In genomic region chr2:60903535-60903934, GRCm38 (mm10) we compare ENCODE assay signal across 15 mouse cellular contexts. TPM values are rescaled to one million over a fixed set of nuclear protein-coding genes. Genes with fewer than 3 reads are reported as not detected.
DNase-seq lines count a peak whose midpoint lies in the region; ATAC-seq lines count a peak whose summit lies in the region.
"Had no signal": no experiment of that assay in that cellular context is flagged by ENCODE, and none has a peak within 500 bp of the region (broad histone marks: within the 10 kb centered on the region; RNA-seq: fewer than 3 reads in every experiment).

No protein-coding gene starts in this region.

- no peaks in the 10 kb centered on the region for H3K9me3 ChIP-seq in embryonic facial prominence, embryonic 11.5 days (replicated peaks; ENCODE audit: control insufficient read depth, low read length)
- H3K9me3 ChIP-seq in embryonic facial prominence, embryonic 10.5 days = no peaks in the 10 kb centered on the region
- H3K9me3 ChIP-seq in liver, embryonic 13.5 days (replicated peaks) = no peaks in the 10 kb centered on the region
- no peaks in the 10 kb centered on the region for H3K9me3 ChIP-seq in neural tube, embryonic 15.5 days (replicated peaks)
- H3K9me3 ChIP-seq: forebrain, embryonic 10.5 days; kidney, embryonic 15.5 days had no signal

- H3K27ac ChIP-seq in embryonic facial prominence, embryonic 11.5 days (replicated peaks; ENCODE audit: low read depth, low read length) = no peak overlapping the region
- no peak overlapping the region for H3K27ac ChIP-seq in embryonic facial prominence, embryonic 10.5 days (replicated peaks)
- no peak overlapping the region for H3K27ac ChIP-seq in liver, embryonic 13.5 days
- H3K27ac ChIP-seq in neural tube, embryonic 15.5 days (replicated peaks) = no peak overlapping the region
- H3K27ac ChIP-seq: forebrain, embryonic 10.5 days; hindbrain, embryonic 14.5 days; stomach, postnatal 0 days had no signal

- no peak overlapping the region for H3K4me3 ChIP-seq in embryonic facial prominence, embryonic 11.5 days (ENCODE audit: low read depth, low read length)
- no peak overlapping the region for H3K4me3 ChIP-seq in embryonic facial prominence, embryonic 10.5 days
- no peak overlapping the region for H3K4me3 ChIP-seq in liver, embryonic 13.5 days (replicated peaks)
- H3K4me3 ChIP-seq in neural tube, embryonic 15.5 days (replicated peaks) = no peak overlapping the region
- H3K4me3 ChIP-seq: forebrain, embryonic 10.5 days; kidney, embryonic 15.5 days had no signal

- H3K4me1 ChIP-seq in embryonic facial prominence, embryonic 11.5 days (ENCODE audit: control insufficient read depth, insufficient read depth, low read length) = no peaks in the 10 kb centered on the region; the same call in 1 of the 2 replicates
- peaks cover 18% of the 10 kb centered on the region for H3K4me1 ChIP-seq in embryonic facial prominence, embryonic 10.5 days
- peaks cover 17% of the 10 kb centered on the region; the same call in 1 of the 2 replicates for H3K4me1 ChIP-seq in liver, embryonic 13.5 days (replicated peaks)
- H3K4me1 ChIP-seq in neural tube, embryonic 15.5 days = no peaks in the 10 kb centered on the region

- no peak overlapping the region for H3K9ac ChIP-seq in embryonic facial prominence, embryonic 11.5 days (replicated peaks; ENCODE audit: low read length)
- H3K9ac ChIP-seq in liver, embryonic 13.5 days = no peak overlapping the region
- no peak overlapping the region for H3K9ac ChIP-seq in neural tube, embryonic 15.5 days (replicated peaks)
- H3K9ac ChIP-seq: hindbrain, embryonic 14.5 days; kidney, embryonic 15.5 days had no signal

- no peaks in the 10 kb centered on the region for H3K27me3 ChIP-seq in embryonic facial prominence, embryonic 11.5 days (ENCODE audit: control insufficient read depth, insufficient read depth, low read length)
- H3K27me3 ChIP-seq in embryonic facial prominence, embryonic 10.5 days (replicated peaks; ENCODE audit: low read depth, poor library complexity, severe bottlenecking) = no peaks in the 10 kb centered on the region
- H3K27me3 ChIP-seq in liver, embryonic 13.5 days = no peaks in the 10 kb centered on the region
- no peaks in the 10 kb centered on the region for H3K27me3 ChIP-seq in neural tube, embryonic 15.5 days (replicated peaks)
- H3K27me3 ChIP-seq: kidney, embryonic 15.5 days had no signal

- intact Hi-C loops in left cerebral cortex, postnatal 4 days (cut with DNase I) = no loop called here

- 59% methylated on average over 7 of the region's 7 CpGs for WGBS in embryonic facial prominence, embryonic 11.5 days
- WGBS in embryonic facial prominence, embryonic 10.5 days = 74% methylated on average over 7 of the region's 7 CpGs
- WGBS in liver, embryonic 13.5 days (ENCODE audit: insufficient replicate concordance) = 34% methylated on average over 7 of the region's 7 CpGs
- WGBS in neural tube, embryonic 15.5 days = 78% methylated on average over 7 of the region's 7 CpGs

- DNase-seq in embryonic facial prominence, embryonic 11.5 days (ENCODE audit: low spot score) = peak; percentile 39
- no peak for DNase-seq in embryonic facial prominence, embryonic 10.5 days (ENCODE audit: low spot score)
- DNase-seq in lung, adult 18-20 months = peak; percentile 58 to 70
- no peak for DNase-seq in lung, postnatal 14 days
- DNase-seq in liver, embryonic 13.5 days = no peak
- DNase-seq in skeletal muscle tissue, adult 2 months (ENCODE audit: low read depth, low spot score) = peak; percentile 66
- DNase-seq in left cerebral cortex, postnatal 4 days = no peak
- DNase-seq: adrenal gland, adult 8-10 months; layer of hippocampus, postnatal 36 days; retina, postnatal 1 day had no signal

- H3K4me2 ChIP-seq in embryonic facial prominence, embryonic 11.5 days (ENCODE audit: low read depth, low read length) = no peak overlapping the region
- H3K4me2 ChIP-seq in liver, embryonic 13.5 days = no peak overlapping the region
- no peak overlapping the region for H3K4me2 ChIP-seq in neural tube, embryonic 15.5 days
- H3K4me2 ChIP-seq: hindbrain, embryonic 14.5 days; kidney, embryonic 15.5 days had no signal

- no peaks in the 10 kb centered on the region for H3K36me3 ChIP-seq in embryonic facial prominence, embryonic 11.5 days (replicated peaks; ENCODE audit: control insufficient read depth, insufficient read depth, low read depth, low read length)
- no peaks in the 10 kb centered on the region for H3K36me3 ChIP-seq in embryonic facial prominence, embryonic 10.5 days (replicated peaks)
- no peaks in the 10 kb centered on the region for H3K36me3 ChIP-seq in liver, embryonic 13.5 days
- H3K36me3 ChIP-seq in neural tube, embryonic 15.5 days = no peaks in the 10 kb centered on the region
- H3K36me3 ChIP-seq: forebrain, embryonic 10.5 days; kidney, embryonic 15.5 days had no signal

- ATAC-seq in embryonic facial prominence, embryonic 11.5 days (replicated peaks; ENCODE audit: insufficient number of reproducible peaks, low FRiP score, low TSS enrichment, low read depth) = no peak
- ATAC-seq in liver, embryonic 13.5 days (ENCODE audit: low read depth) = 0 out of 2 replicates have a peak, but pooled peaks have one; percentile 31
- no peak for ATAC-seq in neural tube, embryonic 15.5 days (ENCODE audit: low FRiP score)

RNA-seq across cellular contexts. Expression of gene Rbms1, which starts 59.5 kb away (rescaled TPM):
- polyA plus RNA-seq in embryonic facial prominence, embryonic 11.5 days (2014; fragmentation: Nextera tagmentation; extraction: Ambion mirVana) = 97.3 and 103 TPM in 2 replicates
- 103 and 106 TPM in 2 replicates for polyA plus RNA-seq in embryonic facial prominence, embryonic 10.5 days (2016; fragmentation: Nextera tagmentation; extraction: Ambion mirVana)
- polyA plus RNA-seq in liver, embryonic 13.5 days (2015; fragmentation: Nextera tagmentation; extraction: Ambion mirVana) = 42.5 and 42.8 TPM in 2 replicates
- 65.2 and 84.1 TPM in 2 replicates for polyA plus RNA-seq in neural tube, embryonic 15.5 days (2015; fragmentation: Nextera tagmentation; extraction: Ambion mirVana)
- 10 to 100 TPM; 36.7 to 51.8 TPM for total RNA-seq in left cerebral cortex, postnatal 4 days (2021)

Comparison
In these comparisons a context has a peak if more than half of its experiments do, and no peak if none do; other contexts are left out.
1. DNase-seq: peak in embryonic facial prominence, embryonic 11.5 days (single experiment), lung, adult 18-20 months (2 of 2) and skeletal muscle tissue, adult 2 months (single experiment); none in embryonic facial prominence, embryonic 10.5 days (single experiment), lung, postnatal 14 days (single experiment), liver, embryonic 13.5 days (single experiment) and left cerebral cortex, postnatal 4 days (single experiment).